Mouse (Mus musculus) cerebellum, adult 2 months (tissue): ENCODE results near the gene Mrtfa. TPM values are rescaled to one million over a fixed set of nuclear protein-coding genes. Genes with fewer than 3 reads are reported as not detected.
"Not testable (repeated sequence)": the region's sequence is repeated elsewhere in the genome, so short reads cannot be mapped to it uniquely, and the experiment has no call there.

Source experiments
- DNase-seq, 2 experiments: peaks; one replicate each; pipeline ENCODE4 v3.0.0; 2021
- H3K27ac ChIP-seq: fragments of 200-500 bp; 2 replicates; pipeline ENCODE4 v1.5.1; 2012; ENCODE audit warnings: low read length, control low read depth, inconsistent platforms; ENCODE audit not compliant: insufficient read depth
- H3K27me3 ChIP-seq: fragments of 200-500 bp; 2 replicates; pipeline ENCODE4 v1.6.1; 2012; ENCODE audit warnings: inconsistent platforms, mild to moderate bottlenecking, low read length, moderate library complexity; ENCODE audit not compliant: control insufficient read depth, insufficient read depth
- H3K4me1 ChIP-seq: fragments of 200-500 bp; 2 replicates; pipeline ENCODE4 v1.6.1; 2011; ENCODE audit warnings: low read length; ENCODE audit not compliant: control insufficient read depth, insufficient read depth
- H3K4me3 ChIP-seq: fragments of 200-500 bp; replicated peaks from 2 replicates; pipeline ENCODE3; 2011; ENCODE audit warnings: mild to moderate bottlenecking, low read depth, low read length, control low read depth; ENCODE audit not compliant: insufficient read depth
- CTCF ChIP-seq: fragments of 200-500 bp; IDR thresholded peaks from 2 replicates; pipeline ENCODE4 v1.5.1; 2011; ENCODE audit warnings: low read depth, mild to moderate bottlenecking, control low read depth, low read length, moderate library complexity, borderline replicate concordance; ENCODE audit not compliant: insufficient read depth
- POLR2A ChIP-seq: fragments of 200-500 bp; IDR thresholded peaks from 2 replicates; pipeline ENCODE4 v1.6.1; 2011; ENCODE audit warnings: low read length, control low read depth, borderline replicate concordance; ENCODE audit not compliant: insufficient read depth
- WGBS: fragments of 180-500 bp; shearing (Covaris S2); methylation state at CpG from one replicate; pipeline ENCODE4 v1.1.7; 2018; 5-methylcytosine and 5-hydroxymethylcytosine counted together
- polyA plus RNA-seq: library from polyadenylated mRNA; depleted of rRNA; stranded (reverse); fragments of >200 nt; gene quantifications from 2 replicates; pipeline ENCODE4 v1.2.3, GENCODE M21; 2012

The Mrtfa gene
- polyA plus RNA-seq, 1 experiment, result 20.0 TPM

DNA sequence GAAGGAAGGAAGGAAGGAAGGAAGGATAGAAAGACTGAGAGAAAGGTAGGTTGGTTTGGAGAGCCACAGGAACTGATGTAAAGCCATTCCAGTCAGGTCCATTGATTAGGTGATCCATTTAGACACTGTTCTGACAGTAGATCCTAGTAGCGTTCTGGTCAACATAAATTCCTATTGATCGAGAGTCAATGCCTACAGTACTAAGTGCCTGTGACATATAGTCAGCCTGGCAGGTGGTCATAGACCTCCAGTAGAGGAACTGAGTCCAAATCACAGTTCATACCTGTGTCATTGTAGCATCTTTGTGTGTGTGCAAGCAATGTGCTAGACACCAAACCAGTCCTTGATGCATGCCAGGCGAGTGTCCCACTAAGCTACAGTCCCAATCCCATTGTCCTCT is 37.7 kb upstream of the Mrtfa start:
- 90% methylated on average over 3 of the region's 3 CpGs for WGBS
- no peaks in the 10 kb centered on the region for H3K27me3 ChIP-seq
- no peaks in the 10 kb centered on the region for H3K4me1 ChIP-seq
- TF ChIP-seq POLR2A (no peak), CTCF (no peak)
- DNase-seq, result no peak
- H3K4me3 ChIP-seq, result no peak overlapping the region
- no peak overlapping the region for H3K27ac ChIP-seq

DNA sequence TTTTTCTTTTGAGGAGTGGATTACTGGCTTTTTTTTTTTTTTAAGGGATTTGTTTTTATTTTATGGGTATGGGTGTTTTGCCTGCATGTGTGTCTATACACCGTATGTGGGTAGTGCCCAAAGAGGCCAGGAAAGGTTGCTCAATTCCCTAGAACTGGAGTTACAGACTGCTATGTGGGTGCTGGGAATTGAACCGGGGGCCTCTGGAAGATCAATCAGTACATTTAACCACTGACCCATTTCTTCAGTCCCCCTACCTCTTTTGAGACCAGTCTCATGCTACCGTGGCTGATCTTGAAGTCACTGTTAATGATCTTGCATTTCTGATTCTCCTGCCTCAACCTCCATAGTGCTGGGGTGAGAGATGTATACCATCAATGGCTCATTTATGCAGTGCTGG is 36.7 kb upstream of the Mrtfa start:
- WGBS, result 96% methylated on average over 3 of the region's 3 CpGs
- TF ChIP-seq POLR2A (no peak), CTCF (no peak)
- no peak overlapping the region for H3K27ac ChIP-seq
- no peak overlapping the region for H3K4me3 ChIP-seq
- no peak for DNase-seq
- no peaks in the 10 kb centered on the region for H3K4me1 ChIP-seq
- H3K27me3 ChIP-seq, result no peaks in the 10 kb centered on the region

DNA sequence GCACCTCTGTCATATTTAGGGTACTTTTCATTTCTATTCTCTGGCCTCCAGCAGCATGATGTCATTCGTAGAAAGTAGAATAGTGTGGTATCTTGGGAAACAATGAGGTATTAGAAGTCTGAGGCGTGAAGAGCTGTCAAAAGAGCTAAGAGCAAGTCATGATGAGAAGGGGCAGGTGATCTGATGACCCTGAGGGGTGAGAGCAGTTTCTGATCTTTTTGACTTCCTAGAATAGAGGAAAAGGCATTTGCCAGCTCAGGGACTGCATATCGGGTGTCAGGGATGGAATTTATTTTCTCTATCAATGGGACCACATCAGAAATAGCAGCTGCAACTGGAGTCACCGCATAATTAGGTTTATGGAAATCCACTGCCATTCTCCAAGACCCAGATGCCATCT is 36.2 kb upstream of the Mrtfa start:
- no peaks in the 10 kb centered on the region for H3K27me3 ChIP-seq
- H3K4me1 ChIP-seq, result no peaks in the 10 kb centered on the region
- no peak for DNase-seq
- no peak overlapping the region for H3K27ac ChIP-seq
- H3K4me3 ChIP-seq, result no peak overlapping the region
- WGBS, result 51% methylated on average over 4 of the region's 4 CpGs
- TF ChIP-seq CTCF, result no peak
- no peak for TF ChIP-seq POLR2A

DNA sequence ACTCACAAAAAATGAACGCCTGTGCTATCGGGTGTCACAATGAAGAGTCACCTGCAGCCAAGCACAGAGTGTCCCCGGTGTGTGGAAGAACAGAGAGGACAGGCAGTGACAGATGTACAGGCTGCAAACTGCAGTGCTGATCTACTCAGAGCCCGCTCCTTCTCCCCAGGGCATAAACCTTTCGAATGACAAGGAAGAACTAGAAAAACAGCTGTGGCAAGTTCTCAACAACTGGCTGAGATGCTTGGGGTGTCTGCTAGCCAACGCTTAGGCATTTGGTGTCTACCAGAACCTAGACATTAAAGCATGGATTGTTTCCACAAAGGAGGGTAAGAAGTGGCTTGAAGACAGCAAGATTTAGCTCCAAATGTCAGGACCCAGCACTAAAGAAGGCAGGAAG is 35.2 kb upstream of the Mrtfa start:
- WGBS, result 74% methylated on average over 6 of the region's 6 CpGs
- TF ChIP-seq CTCF (no peak), POLR2A (no peak)
- Histone ChIP-seq H3K27ac (no peak overlapping the region), H3K4me3 (no peak overlapping the region), H3K4me1 (no peaks in the 10 kb centered on the region), H3K27me3 (no peaks in the 10 kb centered on the region)
- no peak for DNase-seq

DNA sequence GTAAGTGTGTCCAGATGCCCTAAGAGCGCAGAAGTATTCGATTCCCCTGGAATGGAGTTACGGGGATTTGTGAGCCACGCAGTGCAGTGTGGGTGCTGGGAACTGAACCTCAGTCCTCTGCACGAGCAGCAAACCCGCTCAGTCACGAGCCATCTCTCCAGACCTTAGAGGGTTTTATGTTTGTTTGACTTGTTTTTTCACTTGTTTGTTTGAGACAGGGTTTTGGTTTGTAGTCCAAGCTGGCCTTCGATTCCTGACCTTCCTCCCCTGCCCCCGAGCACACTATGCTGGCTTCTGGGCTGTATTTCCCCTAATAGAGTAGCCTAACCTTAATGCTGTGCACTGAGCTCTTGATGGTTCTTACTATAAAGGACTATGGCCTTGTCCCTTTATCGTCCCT is 34.5 kb upstream of the Mrtfa start:
- no peak for DNase-seq
- no peaks in the 10 kb centered on the region for H3K4me1 ChIP-seq
- H3K4me3 ChIP-seq, result no peak overlapping the region
- no peak for TF ChIP-seq POLR2A
- TF ChIP-seq CTCF, result no peak
- WGBS, result 89% methylated on average over 10 of the region's 10 CpGs
- H3K27me3 ChIP-seq, result no peaks in the 10 kb centered on the region
- H3K27ac ChIP-seq, result no peak overlapping the region

DNA sequence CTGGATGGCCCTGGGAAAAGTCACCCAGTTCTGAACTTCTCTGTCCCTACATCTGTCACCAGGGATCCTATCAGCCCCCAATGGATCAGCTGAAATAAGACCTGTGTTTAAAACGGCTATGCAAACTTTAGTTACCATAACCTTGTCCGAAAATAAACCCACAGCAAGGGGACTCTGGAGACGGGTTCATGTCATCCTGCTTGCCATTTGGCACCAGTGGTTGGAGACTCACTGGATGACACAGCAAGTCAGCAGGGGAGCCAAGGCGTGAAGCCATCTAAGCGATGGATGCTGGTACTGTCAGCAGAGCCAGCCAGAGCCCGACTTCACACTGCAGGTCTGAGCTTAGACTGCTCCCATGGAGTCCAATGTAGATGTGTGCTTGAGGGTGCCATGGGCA is 30.9 kb upstream of the Mrtfa start:
- no peak overlapping the region for H3K4me3 ChIP-seq
- TF ChIP-seq CTCF (no peak), POLR2A (no peak)
- no peak overlapping the region for H3K27ac ChIP-seq
- WGBS, result 29% methylated on average over 6 of the region's 6 CpGs
- no peaks in the 10 kb centered on the region for H3K27me3 ChIP-seq
- DNase-seq, result no peak
- no peaks in the 10 kb centered on the region for H3K4me1 ChIP-seq

DNA sequence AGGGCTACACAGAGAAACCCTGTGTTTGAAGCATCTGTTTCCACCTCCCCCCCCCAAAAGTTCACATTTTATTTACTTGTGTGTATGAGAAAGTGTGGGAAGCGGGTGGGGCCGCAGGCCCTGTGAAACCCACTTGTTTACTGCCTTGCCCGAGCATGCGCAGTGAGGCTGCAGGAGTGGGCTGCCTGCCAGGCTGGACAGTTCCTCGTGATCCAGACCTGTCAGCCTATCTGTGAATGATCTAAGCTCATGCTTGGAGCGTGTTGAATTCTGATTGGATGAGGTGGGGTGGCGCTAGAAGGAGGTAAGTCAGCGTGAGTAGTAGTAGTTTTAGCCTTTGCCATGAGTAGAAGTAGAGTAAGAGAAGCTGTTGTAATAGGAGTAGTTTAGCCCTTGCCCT is 29.5 kb upstream of the Mrtfa start:
- H3K27me3 ChIP-seq, H3K4me3 ChIP-seq, H3K4me1 ChIP-seq, DNase-seq, H3K27ac ChIP-seq: not testable (repeated sequence)
- WGBS, result 53% methylated on average over 8 of the region's 8 CpGs

DNA sequence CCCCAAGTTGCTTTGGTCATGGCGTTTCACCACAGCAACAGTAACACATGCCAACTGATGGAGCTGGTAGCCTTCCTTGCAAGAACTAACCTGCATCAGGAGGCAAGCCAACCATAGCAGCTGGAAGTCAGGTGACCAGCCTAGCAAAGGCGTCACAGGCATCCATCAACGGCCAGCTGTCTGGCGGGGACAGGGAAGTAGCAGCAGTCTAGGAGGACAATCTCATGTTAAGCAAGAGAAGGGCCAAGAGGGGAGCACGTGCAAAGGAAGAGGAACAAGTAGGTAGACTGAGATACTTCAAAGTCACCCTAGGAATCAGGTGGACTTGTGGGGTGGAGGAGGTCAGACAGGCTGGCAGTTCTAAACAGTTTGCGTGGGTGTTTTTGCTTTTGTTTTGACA is 28.5 kb upstream of the Mrtfa start:
- WGBS, result 69% methylated on average over 6 of the region's 6 CpGs
- Histone ChIP-seq H3K4me1 (no peaks in the 10 kb centered on the region), H3K27ac (no peak overlapping the region), H3K4me3 (no peak overlapping the region), H3K27me3 (no peaks in the 10 kb centered on the region)
- no peak for TF ChIP-seq CTCF
- no peak for TF ChIP-seq POLR2A
- DNase-seq, result no peak
